Mouse (Mus musculus): ENCODE measurements around the gene Mtln. TPM values are rescaled to one million over a fixed set of nuclear protein-coding genes. Genes with fewer than 3 reads are reported as not detected.

The Mtln gene
- total RNA-seq (2023): 1 to 10 TPM; 4.7 to 5.2 TPM

GRCm38 (mm10) chr2:127791919-127792603, at the start of gene Mtln:
Gene Mtln (minus strand): TSS chr2:127792488.

DNA sequence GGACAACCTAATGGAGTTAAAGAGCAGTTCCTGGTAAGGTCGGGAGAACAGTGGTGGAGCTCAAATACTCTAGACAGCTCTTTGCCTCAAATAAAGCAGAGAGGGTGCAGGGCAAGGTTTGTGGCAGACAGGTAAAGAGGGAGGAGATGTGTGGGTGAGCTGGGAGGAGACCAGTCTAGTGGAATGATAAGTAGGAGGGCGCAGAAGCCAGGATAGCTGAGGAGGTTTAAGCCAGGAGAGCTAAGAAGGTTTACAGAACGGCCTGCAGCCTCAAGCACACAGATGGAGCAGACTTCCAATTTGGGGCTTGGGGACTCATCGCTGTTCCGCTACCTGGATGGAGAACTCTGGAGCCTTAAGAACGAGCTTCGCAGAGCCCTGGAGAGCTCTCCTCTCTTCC, 46.3 kb upstream of the Mtln start, which contains the start of gene Acoxl:
Gene Acoxl, plus strand, starts transcription at position 301 of the 400 bp plus-strand sequence.

GRCm38 (mm10) chr2:127831401-127832102, 39.3 kb upstream of the Mtln start, which contains the start of gene Bub1:
Gene Bub1 (minus strand): TSS chr2:127831865.

GRCm38 (mm10) chr2:127788440-127789116, 3.7 kb downstream of the Mtln start, which contains the start of gene Nphp1:
Gene Nphp1 (minus strand): TSS chr2:127788897.

Other genes with a start within 250 kb of the Mtln start
- gene Zfp661, start 205.4 kb downstream of the Mtln start, total RNA-seq (2023): under 1 TPM; 0.88 to 0.94 TPM
- 10 to 100 TPM; 44.1 to 57.7 TPM for gene Mrps5, start 205.3 kb downstream of the Mtln start, total RNA-seq (2023)
- not detected for gene Mal, start 135.8 kb downstream of the Mtln start, total RNA-seq (2023)
- gene Mall, start 62.6 kb downstream of the Mtln start, total RNA-seq (2023): not detected
- 1 to 10 TPM; 1.0 to 1.8 TPM for gene Nphp1, start 3.6 kb downstream of the Mtln start, total RNA-seq (2023)
- 10 to 100 TPM; 24.6 to 26.3 TPM for gene Bub1, start 39.4 kb upstream of the Mtln start, total RNA-seq (2023)
- not detected for gene Acoxl, start 46.4 kb upstream of the Mtln start, total RNA-seq (2023)

Measured in neutrophil, adult 83 days (primary cell).